Mouse (Mus musculus): ENCODE results near the gene Mest. TPM values are rescaled to one million over a fixed set of nuclear protein-coding genes. Genes with fewer than 3 reads are reported as not detected.

The Mest gene
- polyA plus RNA-seq, 1 experiment from 2014 or later, result 190 TPM

DNA sequence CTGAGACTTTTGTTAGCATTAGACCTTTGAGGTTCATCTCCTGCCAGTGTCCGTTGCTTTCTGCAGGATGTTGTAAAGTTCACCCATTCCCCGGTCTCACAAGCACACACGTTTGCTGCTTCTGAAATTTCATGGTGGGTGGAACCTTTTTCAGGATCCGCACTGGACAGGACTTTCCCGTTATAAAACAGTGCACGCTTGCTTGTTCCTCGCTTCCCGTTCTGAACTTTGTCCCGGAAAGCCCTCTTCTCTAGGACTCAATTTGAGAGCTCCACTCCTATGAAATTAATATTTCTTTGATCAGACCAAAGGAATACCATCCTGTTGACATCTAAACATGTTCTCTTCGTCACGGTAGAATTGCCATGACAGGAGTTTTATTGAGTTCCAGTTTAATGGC lies 9.5 kb upstream of the Mest start:
- no peak overlapping the region for H3K27ac ChIP-seq (ENCODE audit: low read length)
- no peak overlapping the region for H3K4me3 ChIP-seq (ENCODE audit: low read depth, low read length)
- H3K36me3 ChIP-seq (ENCODE audit: control insufficient read depth, insufficient read depth), result no peaks in the 10 kb centered on the region
- no peak overlapping the region for H3K9ac ChIP-seq (ENCODE audit: low read depth, low read length)
- ATAC-seq (ENCODE audit: low read depth), result no peak
- no peaks in the 10 kb centered on the region for H3K27me3 ChIP-seq (ENCODE audit: control insufficient read depth, insufficient read depth, low read depth, low read length)
- H3K4me2 ChIP-seq (ENCODE audit: low read depth, low read length), result no peak overlapping the region
- no peaks in the 10 kb centered on the region for H3K4me1 ChIP-seq (ENCODE audit: control insufficient read depth, low read depth, low read length)
- WGBS (ENCODE audit: insufficient replicate concordance), result 67% methylated on average over 11 of the region's 11 CpGs
- no peaks in the 10 kb centered on the region for H3K9me3 ChIP-seq (replicated peaks; ENCODE audit: control insufficient read depth, low read length)

DNA sequence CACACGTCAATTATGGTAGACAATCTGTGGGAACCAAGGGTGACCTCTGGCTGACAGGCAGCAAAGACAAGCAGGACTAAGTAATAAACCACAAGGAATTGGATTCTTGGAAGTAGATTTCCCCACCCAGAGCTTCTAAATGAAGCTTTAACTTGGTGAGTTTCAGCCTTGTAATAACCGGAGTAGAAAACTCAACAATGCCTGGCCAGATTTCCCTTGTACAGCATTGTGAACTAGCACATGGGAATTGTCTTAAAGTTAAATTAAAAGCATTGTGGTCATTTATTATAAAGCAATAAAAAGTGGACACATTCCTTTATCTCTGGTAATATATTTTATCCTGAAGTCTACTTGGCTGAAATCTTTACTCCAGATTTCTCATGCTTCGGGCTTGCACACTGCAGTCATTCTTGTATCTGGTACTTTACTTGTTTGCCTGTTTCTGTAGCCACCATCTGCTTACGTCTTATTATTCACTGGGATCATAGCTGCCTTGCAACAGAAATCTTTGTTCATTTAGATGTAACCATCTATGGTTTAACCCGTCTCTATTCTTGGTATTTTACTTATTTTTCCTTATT lies 8.4 kb upstream of the Mest start:
- Histone ChIP-seq H3K9ac (ENCODE audit: low read depth, low read length) (no peak overlapping the region), H3K4me1 (ENCODE audit: control insufficient read depth, low read depth, low read length) (no peaks in the 10 kb centered on the region), H3K4me3 (ENCODE audit: low read depth, low read length) (no peak overlapping the region), H3K27me3 (ENCODE audit: control insufficient read depth, insufficient read depth, low read depth, low read length) (no peaks in the 10 kb centered on the region), H3K36me3 (ENCODE audit: control insufficient read depth, insufficient read depth) (no peaks in the 10 kb centered on the region), H3K4me2 (ENCODE audit: low read depth, low read length) (no peak overlapping the region), H3K9me3 (replicated peaks; ENCODE audit: control insufficient read depth, low read length) (no peaks in the 10 kb centered on the region), H3K27ac (ENCODE audit: low read length) (no peak overlapping the region)
- ATAC-seq (ENCODE audit: low read depth), result no peak
- 68% methylated on average over 5 of the region's 5 CpGs for WGBS (ENCODE audit: insufficient replicate concordance)

DNA sequence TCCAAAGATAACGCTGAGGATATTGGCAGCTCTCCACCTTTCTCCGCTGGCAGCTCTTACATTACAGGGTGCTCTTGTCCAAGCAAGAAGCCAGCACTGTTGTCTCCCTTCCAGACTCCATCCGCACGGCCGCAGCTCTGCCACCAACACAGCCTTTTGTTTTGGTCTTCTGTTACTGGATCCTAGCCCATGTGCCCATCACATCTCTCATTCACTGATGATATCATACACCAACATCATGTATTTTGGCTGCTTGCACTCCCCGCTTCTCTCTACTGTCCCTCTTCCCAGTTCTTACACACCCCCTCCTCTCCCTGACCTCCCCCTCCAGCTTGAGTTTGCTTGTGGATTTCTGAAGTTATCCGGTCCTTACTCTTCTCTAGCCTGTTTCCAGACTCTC lies 6.6 kb upstream of the Mest start:
- Histone ChIP-seq H3K9ac (ENCODE audit: low read depth, low read length) (no peak overlapping the region), H3K4me3 (ENCODE audit: low read depth, low read length) (no peak overlapping the region), H3K4me1 (ENCODE audit: control insufficient read depth, low read depth, low read length) (no peaks in the 10 kb centered on the region), H3K9me3 (replicated peaks; ENCODE audit: control insufficient read depth, low read length) (no peaks in the 10 kb centered on the region), H3K27me3 (ENCODE audit: control insufficient read depth, insufficient read depth, low read depth, low read length) (no peaks in the 10 kb centered on the region), H3K4me2 (ENCODE audit: low read depth, low read length) (no peak overlapping the region), H3K36me3 (ENCODE audit: control insufficient read depth, insufficient read depth) (no peaks in the 10 kb centered on the region), H3K27ac (ENCODE audit: low read length) (no peak overlapping the region)
- 74% methylated on average over 7 of the region's 7 CpGs for WGBS (ENCODE audit: insufficient replicate concordance)
- ATAC-seq (ENCODE audit: low read depth), result no peak

DNA sequence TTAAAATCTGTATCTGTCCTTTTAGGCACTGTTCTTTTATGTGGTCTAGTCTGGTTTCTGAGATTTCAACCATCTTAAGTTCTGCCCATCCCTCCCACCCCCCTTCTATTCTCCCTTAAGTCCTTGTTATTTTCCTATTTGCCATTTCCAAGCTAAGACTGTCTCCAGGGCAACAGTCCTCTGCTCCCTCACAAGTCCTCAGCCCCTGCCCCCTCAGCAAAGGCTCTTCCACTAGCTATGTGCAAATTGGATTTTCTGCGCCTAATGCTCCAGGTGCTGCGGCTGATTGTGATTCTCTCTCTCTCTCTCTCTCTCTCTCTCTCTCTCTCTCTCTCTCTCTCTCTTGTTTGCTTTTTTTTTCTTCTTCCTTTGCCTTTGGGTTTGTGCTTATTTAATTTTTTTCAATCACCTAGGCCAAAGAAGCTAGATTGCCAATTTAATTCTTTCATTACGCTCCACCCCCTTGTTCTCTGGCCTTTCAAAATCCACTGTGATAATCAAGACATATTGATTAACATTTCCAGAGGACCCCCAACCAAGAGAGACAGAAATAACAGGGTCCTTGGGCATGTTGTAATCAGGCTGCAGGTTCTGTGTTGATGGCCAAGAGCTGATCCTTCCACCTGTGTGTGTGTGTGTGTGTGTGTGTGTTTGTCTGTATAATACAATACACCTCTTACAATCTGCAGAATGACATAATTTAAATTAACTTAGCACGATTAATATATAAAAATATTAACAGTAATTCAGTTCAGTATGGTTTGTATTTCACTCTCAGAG lies 772 bp upstream of the Mest start:
- no peak overlapping the region for H3K4me3 ChIP-seq (ENCODE audit: low read depth, low read length)
- 68% methylated on average over 4 of the region's 4 CpGs for WGBS (ENCODE audit: insufficient replicate concordance)
- H3K9ac ChIP-seq (ENCODE audit: low read depth, low read length), result no peak overlapping the region
- H3K4me2 ChIP-seq (ENCODE audit: low read depth, low read length), result no peak overlapping the region
- H3K9me3 ChIP-seq (replicated peaks; ENCODE audit: control insufficient read depth, low read length), result no peaks in the 10 kb centered on the region
- H3K4me1 ChIP-seq (ENCODE audit: control insufficient read depth, low read depth, low read length), result no peaks in the 10 kb centered on the region
- H3K27me3 ChIP-seq (ENCODE audit: control insufficient read depth, insufficient read depth, low read depth, low read length), result no peaks in the 10 kb centered on the region
- H3K36me3 ChIP-seq (ENCODE audit: control insufficient read depth, insufficient read depth), result no peaks in the 10 kb centered on the region
- ATAC-seq (ENCODE audit: low read depth), result no peak
- H3K27ac ChIP-seq (ENCODE audit: low read length), result no peak overlapping the region

DNA sequence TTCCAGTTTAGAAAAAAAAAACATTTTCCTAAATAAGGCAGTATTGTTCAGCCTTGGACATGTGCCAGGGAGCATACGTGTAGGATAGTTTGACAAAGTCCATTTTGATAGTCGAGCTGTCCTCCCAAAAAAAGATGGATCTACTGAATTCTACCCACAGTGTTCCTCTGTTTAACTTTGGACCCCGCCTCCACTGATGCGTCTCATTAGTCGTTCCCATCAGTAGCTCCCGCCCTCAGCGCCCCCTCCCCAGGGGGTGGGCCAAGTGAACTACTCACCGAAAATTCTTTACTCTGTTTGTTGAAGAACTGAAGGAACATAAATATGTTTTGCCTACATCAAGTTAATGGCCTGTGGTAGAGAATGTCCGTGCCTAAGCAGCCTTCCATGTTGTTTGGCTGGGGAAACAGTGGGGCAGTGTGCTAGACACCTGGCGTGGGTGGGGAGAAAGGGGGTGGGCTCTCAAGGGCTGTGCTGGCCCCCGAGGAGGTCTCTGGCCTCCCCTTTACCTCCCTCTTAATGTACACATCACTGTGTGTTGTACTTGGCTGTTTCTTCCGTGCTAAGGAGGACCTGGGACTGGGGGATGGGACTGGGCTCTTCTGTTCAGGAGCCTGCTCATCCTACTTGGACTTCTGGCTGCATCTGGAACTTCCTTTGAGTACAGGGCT lies 7.1 kb downstream of the Mest start:
- 56% methylated on average over 12 of the region's 12 CpGs for WGBS (ENCODE audit: insufficient replicate concordance)
- Histone ChIP-seq H3K36me3 (ENCODE audit: control insufficient read depth, insufficient read depth) (no peaks in the 10 kb centered on the region), H3K27ac (ENCODE audit: low read length) (no peak overlapping the region), H3K4me3 (ENCODE audit: low read depth, low read length) (no peak overlapping the region), H3K4me1 (ENCODE audit: control insufficient read depth, low read depth, low read length) (no peaks in the 10 kb centered on the region), H3K27me3 (ENCODE audit: control insufficient read depth, insufficient read depth, low read depth, low read length) (peaks cover 17% of the 10 kb centered on the region), H3K4me2 (ENCODE audit: low read depth, low read length) (no peak overlapping the region), H3K9ac (ENCODE audit: low read depth, low read length) (no peak overlapping the region), H3K9me3 (replicated peaks; ENCODE audit: control insufficient read depth, low read length) (no peaks in the 10 kb centered on the region)
- no peak for ATAC-seq (ENCODE audit: low read depth)

DNA sequence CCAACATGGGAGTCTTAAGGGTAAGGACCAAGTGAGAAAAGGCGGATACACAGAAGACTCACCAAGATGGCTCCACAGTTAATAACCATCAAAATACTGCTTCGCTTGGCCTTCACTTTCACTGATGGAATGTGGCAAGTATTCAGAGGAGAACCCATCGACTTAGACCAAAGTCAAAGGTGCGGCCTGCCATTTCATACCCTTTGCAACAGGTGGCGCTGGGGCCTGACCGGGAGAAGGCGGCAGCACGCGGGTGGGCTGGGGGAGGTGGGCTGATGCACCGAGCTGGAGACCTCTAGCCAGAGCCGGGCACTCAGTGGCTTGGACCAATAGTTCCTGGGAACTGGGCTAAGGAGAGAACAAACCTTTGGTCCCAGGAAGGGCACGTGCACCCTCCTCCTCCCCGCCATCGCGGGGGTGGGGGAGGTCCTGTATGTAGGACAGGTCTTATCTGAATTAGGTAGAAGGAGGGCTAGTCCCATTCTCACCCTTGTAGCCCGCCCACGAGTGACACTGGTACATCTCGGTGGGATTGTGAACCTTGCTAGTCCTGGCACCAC lies 9.3 kb downstream of the Mest start:
- no peaks in the 10 kb centered on the region for H3K4me1 ChIP-seq (ENCODE audit: control insufficient read depth, low read depth, low read length)
- WGBS (ENCODE audit: insufficient replicate concordance), result 54% methylated on average over 18 of the region's 18 CpGs
- no peak overlapping the region for H3K9ac ChIP-seq (ENCODE audit: low read depth, low read length)
- H3K4me3 ChIP-seq (ENCODE audit: low read depth, low read length), result no peak overlapping the region
- no peak overlapping the region for H3K27ac ChIP-seq (ENCODE audit: low read length)
- H3K4me2 ChIP-seq (ENCODE audit: low read depth, low read length), result no peak overlapping the region
- ATAC-seq (ENCODE audit: low read depth), result no peak
- peaks cover 6% of the 10 kb centered on the region for H3K9me3 ChIP-seq (replicated peaks; ENCODE audit: control insufficient read depth, low read length)
- peaks cover 38% of the 10 kb centered on the region for H3K27me3 ChIP-seq (ENCODE audit: control insufficient read depth, insufficient read depth, low read depth, low read length)
- H3K36me3 ChIP-seq (ENCODE audit: control insufficient read depth, insufficient read depth), result no peaks in the 10 kb centered on the region

DNA sequence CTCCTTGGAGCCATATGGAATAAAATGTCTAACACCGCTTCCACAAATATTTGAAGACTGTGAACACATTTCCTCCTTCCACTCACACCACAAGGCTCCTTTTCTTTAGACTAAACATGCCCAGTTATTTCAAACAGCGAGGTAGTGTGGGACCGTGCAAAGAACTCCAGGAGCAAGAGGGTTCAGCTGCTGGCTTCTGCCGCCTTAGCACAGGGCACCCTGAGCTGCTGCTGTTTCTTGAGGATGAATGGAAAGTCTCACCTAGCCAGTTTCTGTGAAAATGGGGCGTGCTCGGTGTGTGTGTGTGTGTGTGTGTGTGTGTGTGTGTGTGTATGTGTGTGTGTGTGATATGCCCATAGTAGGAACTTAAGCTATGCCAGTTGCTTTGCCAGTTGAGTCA lies 11.1 kb downstream of the Mest start:
- Histone ChIP-seq H3K4me2 (ENCODE audit: low read depth, low read length) (no peak overlapping the region), H3K27ac (ENCODE audit: low read length) (no peak overlapping the region), H3K4me3 (ENCODE audit: low read depth, low read length) (no peak overlapping the region), H3K9me3 (replicated peaks; ENCODE audit: control insufficient read depth, low read length) (peaks cover 13% of the 10 kb centered on the region), H3K4me1 (ENCODE audit: control insufficient read depth, low read depth, low read length) (no peaks in the 10 kb centered on the region), H3K36me3 (ENCODE audit: control insufficient read depth, insufficient read depth) (no peaks in the 10 kb centered on the region), H3K27me3 (ENCODE audit: control insufficient read depth, insufficient read depth, low read depth, low read length) (peaks cover 56% of the 10 kb centered on the region), H3K9ac (ENCODE audit: low read depth, low read length) (no peak overlapping the region)
- no peak for ATAC-seq (ENCODE audit: low read depth)
- WGBS (ENCODE audit: insufficient replicate concordance), result 53% methylated on average over 6 of the region's 6 CpGs

DNA sequence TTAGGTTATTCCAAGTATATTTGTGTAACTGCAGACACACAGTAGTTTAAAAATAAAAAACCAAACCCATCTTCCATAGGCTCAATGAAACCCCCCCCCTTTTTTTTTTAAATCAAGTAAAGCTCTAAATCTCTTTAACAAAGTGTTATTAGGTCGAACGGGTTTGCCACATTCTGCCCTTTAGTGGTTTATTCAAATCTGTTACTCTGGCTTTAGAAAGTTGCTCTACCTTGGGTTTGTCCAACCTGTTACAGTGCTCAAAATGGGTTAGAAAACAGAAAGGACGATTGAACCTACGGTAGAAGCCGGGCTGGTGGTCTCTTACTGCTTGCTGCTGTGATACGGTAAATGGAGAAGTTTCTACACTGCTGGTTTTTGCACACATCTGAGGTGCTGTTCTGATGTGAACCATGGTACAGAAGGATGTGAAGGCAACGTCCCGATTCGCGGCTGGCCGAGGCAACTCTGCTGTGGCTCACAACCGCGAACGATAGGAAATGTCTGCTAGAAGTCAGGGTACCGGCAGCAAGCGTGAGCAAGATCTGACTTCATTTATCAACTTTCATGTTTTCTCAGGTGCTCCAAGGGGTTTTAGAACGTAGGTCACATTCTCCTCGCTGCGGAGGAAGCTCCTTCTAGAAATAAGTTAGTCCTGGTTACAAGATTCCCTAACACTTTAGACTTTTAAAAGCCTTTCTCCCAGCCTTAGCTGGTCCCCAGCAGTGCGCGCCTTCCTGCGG lies 11.8 kb downstream of the Mest start:
- Histone ChIP-seq H3K9me3 (replicated peaks; ENCODE audit: control insufficient read depth, low read length) (peaks cover 13% of the 10 kb centered on the region), H3K36me3 (ENCODE audit: control insufficient read depth, insufficient read depth) (no peaks in the 10 kb centered on the region), H3K27me3 (ENCODE audit: control insufficient read depth, insufficient read depth, low read depth, low read length) (peaks cover 60% of the 10 kb centered on the region), H3K4me2 (ENCODE audit: low read depth, low read length) (no peak overlapping the region), H3K4me3 (ENCODE audit: low read depth, low read length) (no peak overlapping the region), H3K27ac (ENCODE audit: low read length) (no peak overlapping the region), H3K4me1 (ENCODE audit: control insufficient read depth, low read depth, low read length) (no peaks in the 10 kb centered on the region), H3K9ac (ENCODE audit: low read depth, low read length) (no peak overlapping the region)
- no peak for ATAC-seq (ENCODE audit: low read depth)
- 51% methylated on average over 22 of the region's 22 CpGs for WGBS (ENCODE audit: insufficient replicate concordance)
